Mouse (Mus musculus) layer of hippocampus, adult 18-20 months (tissue): ENCODE measurements around the gene Cers4. TPM values are rescaled to one million over a fixed set of nuclear protein-coding genes. Genes with fewer than 3 reads are reported as not detected.

ENCODE experiments used
- DNase-seq, 2 experiments: peaks; one replicate each; pipeline ENCODE4 v3.0.0; 2022; ENCODE audit warnings: low spot score in 2 of 2
- long read RNA-seq: library from polyadenylated mRNA; stranded (forward); transcript quantifications from one replicate; pipeline ENCODE4 v2.0.0, GENCODE M21; 2021
- total RNA-seq, 2 experiments: library from RNA; stranded (reverse); gene quantifications; 2 replicates each; pipeline ENCODE4 v1.2.3; 2021

Cers4 gene
- 10 to 100 TPM; 42.6 to 44.2 TPM for total RNA-seq
- long read RNA-seq, full-length matches to known transcripts, result 31 of 45 reads
- long read RNA-seq, partial matches to known transcripts, result 3 of 45 reads
- long read RNA-seq, other reads (novel, unspliced or antisense), result 11 of 45 reads

GRCm38 (mm10) chr8:4492851-4493685, at the start of gene Cers4:
TSS of gene Cers4 (plus strand) at chr8:4493026.
- DNase-seq, result peak; percentile 81

GRCm38 (mm10) chr8:4458165-4458564, 34.7 kb upstream of the Cers4 start:
- DNase-seq, result no peak

- DNase-seq, result no peak
Observed at GRCm38 (mm10) chr8:4463061-4463460, 29.8 kb upstream of the Cers4 start.

GRCm38 (mm10) chr8:4474419-4475187, 18.2 kb upstream of the Cers4 start:
- DNase-seq, result no peak

- no peak for DNase-seq
Observed at GRCm38 (mm10) chr8:4481154-4481553, 11.7 kb upstream of the Cers4 start.

GRCm38 (mm10) chr8:4481586-4481985, 11.2 kb upstream of the Cers4 start:
- DNase-seq, result no peak

DNA sequence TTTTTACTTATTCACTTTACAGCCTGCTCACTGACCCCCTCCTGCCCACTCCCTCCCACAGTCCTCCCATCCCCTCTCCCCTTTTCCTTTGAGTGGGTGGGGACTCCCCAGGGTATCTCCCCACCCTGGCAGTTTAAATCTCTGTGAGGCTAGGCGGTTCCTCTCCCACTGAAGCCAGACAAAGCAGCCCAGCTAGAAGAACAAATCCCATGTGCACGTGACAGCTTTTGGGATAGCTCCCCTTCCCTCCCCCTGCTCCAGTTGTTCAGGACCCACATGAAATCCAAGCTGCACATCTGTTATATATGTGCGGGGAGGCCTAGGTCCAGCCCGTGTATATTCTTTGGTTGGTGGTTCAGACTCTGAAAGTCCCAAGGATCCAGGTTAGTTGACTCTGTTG, 10.3 kb upstream of the Cers4 start:
- DNase-seq, result no peak

DNA sequence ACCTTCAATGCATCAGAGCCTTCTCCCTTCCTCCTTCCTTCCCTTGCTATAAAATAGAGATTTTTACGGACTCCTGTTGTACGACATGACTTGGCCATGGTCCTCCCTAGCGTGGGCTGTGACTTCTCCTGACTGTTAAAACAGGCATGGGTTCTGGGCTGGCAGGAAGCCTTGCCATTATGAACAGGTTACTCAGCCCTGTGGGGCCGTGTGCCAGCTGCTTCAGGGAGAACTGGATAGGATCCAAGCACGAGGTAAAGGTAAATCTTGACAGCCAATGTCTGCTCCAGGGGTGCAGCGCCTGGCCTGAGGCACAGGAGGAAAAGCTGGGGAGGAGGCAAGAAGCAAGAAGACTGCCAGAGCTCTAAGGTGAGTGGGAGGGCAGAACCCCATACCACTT, 9.5 kb upstream of the Cers4 start:
- no peak for DNase-seq

- peak; percentile 56 to 78 for DNase-seq
Observed at GRCm38 (mm10) chr8:4493686-4494440, 1.0 kb downstream of the Cers4 start.

GRCm38 (mm10) chr8:4495976-4496375, 3.1 kb downstream of the Cers4 start:
- no peak for DNase-seq

GRCm38 (mm10) chr8:4497610-4498009, 4.8 kb downstream of the Cers4 start:
- no peak for DNase-seq

GRCm38 (mm10) chr8:4505364-4505763, 12.5 kb downstream of the Cers4 start:
- DNase-seq, result no peak

GRCm38 (mm10) chr8:4507527-4507926, 14.7 kb downstream of the Cers4 start:
- DNase-seq, result no peak

DNA sequence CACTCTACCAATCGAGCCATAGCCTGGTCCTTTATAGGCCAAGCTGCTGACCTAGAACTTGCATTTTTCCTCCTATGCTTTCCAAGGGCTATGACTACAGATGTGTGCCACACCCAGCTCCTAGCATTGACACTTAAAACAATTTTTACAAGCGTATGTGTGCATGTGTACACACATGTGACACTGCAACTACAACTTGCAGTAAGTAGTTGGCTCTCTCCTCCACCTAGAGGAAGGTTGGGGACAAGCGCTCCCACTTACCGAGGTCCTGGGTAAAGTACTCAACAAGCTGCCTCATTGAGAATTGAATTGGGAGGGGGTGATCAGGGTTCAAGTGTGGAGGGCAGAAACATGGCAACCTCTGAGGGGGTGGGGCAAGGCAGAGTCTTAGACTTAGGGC, 18.0 kb downstream of the Cers4 start:
- no peak for DNase-seq

DNA sequence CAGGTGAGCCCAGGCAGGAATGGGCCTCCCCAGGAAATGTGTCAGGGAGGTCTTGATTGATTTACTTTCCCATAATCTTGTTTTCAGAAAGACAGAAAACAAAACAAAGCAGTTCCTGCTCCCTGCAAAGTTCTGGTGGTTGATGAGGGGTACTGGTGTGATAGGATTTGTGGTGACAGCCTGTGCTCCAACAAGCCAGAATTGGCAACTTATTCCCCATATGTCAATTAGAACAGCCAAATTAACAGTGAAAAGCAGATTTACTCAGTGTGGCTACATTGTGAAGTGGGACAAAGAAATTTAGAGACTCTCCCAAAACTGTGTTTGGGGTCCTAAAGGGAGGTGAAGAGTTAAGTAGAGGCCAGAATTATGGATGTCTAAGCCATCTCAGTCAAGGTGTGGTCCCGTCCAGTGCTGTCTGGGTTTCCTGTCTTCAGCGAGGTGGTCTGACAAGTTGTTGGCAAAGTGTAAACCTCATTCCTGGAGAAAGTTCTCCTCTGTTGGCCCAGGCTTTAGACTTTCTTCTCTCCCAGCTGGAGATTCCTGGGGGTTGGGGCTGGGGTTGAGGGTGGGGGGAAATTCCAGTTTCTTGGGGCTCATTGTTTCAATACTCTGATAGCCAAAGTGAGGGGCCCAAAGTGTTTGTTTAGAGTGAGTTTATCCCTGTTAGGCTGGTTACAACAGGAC, 18.7 kb downstream of the Cers4 start:
- peak in 1 of 2 experiments; percentile 63 for DNase-seq

DNA sequence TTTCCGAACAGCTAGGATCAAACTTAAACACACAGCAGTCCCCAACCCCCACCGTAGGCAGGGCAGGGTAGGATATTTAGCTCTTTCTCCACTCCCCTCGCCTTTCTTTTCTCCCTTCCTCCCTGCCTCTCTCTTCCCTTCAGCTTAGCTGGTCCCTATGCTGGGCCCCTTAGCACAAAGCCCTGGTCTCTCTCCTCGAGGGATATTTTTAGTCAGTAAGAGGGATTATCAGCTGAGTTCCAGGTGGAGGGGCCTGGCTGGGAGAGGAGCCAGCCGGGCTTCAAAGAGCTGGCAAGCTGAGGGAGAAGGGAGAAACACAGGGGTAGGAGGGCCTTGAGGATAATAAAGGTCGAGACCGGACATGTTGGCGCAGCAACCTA, 19.3 kb downstream of the Cers4 start:
- DNase-seq, result no peak

GRCm38 (mm10) chr8:4516162-4516561, 23.3 kb downstream of the Cers4 start:
- no peak for DNase-seq

DNA sequence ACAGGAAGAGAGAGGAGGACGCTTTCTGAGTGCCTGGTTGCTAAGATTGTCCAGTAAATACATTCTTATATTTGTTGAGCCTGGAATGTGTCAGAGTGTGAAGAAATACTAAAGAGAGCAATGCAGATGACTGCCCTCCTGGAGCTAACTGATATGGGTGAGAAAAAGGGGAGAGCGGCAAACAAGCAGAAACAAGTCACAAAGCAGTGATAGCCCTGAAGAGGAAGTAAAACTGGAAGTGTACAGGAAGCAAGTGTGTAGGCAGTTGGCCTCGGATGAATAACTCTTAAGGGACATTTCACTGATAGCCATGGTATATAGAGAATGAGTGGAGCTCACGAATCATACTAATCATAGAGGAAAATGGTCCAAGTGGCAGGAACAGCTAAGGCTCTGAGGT, 28.6 kb downstream of the Cers4 start:
- DNase-seq, result no peak

GRCm38 (mm10) chr8:4523525-4523924, 30.7 kb downstream of the Cers4 start:
- DNase-seq, result no peak
